Mouse (Mus musculus) spleen, adult 2 months (tissue): ENCODE data around the gene Ptgis. TPM values are rescaled to one million over a fixed set of nuclear protein-coding genes. Genes with fewer than 3 reads are reported as not detected.

ENCODE experiments used
- DNase-seq, 2 experiments: peaks; one replicate each; pipeline versions ENCODE4 v3.0.0 to v3.0.0-alpha.2; 2012 to 2021; ENCODE audit warnings: low spot score in 2 of 2, low read depth in 1 of 2
- H3K27ac ChIP-seq: fragments of 200-500 bp; 2 replicates; pipeline ENCODE4 v1.5.1; 2012; ENCODE audit warnings: low read length, inconsistent platforms; ENCODE audit not compliant: insufficient read depth
- H3K27me3 ChIP-seq: fragments of 200-500 bp; 2 replicates; pipeline ENCODE4 v1.6.1; 2012; ENCODE audit warnings: mild to moderate bottlenecking, moderate library complexity, low read length, inconsistent platforms; ENCODE audit not compliant: control insufficient read depth, insufficient read depth
- H3K36me3 ChIP-seq: fragments of 200-500 bp; 2 replicates; pipeline ENCODE4 v1.6.1; 2012; ENCODE audit warnings: mild to moderate bottlenecking, low read length, inconsistent platforms; ENCODE audit not compliant: control insufficient read depth, insufficient read depth
- H3K4me1 ChIP-seq: fragments of 200-500 bp; 2 replicates; pipeline ENCODE4 v1.6.1; 2011; ENCODE audit warnings: inconsistent platforms; ENCODE audit not compliant: control insufficient read depth, insufficient read depth, insufficient read length
- H3K4me3 ChIP-seq: fragments of 200-500 bp; 2 replicates; pipeline ENCODE4 v1.5.1; 2011; ENCODE audit warnings: mild to moderate bottlenecking, inconsistent platforms; ENCODE audit not compliant: insufficient read depth, insufficient read length; ENCODE audit errors: extremely low read depth
- CTCF ChIP-seq: fragments of 200-500 bp; IDR thresholded peaks from 2 replicates; pipeline ENCODE4 v1.5.1; 2011; ENCODE audit warnings: mild to moderate bottlenecking, inconsistent platforms; ENCODE audit not compliant: insufficient read depth, insufficient read length, insufficient replicate concordance; ENCODE audit errors: extremely low read depth
- POLR2A ChIP-seq: fragments of 200-500 bp; IDR thresholded peaks from 2 replicates; pipeline ENCODE4 v1.6.1; 2011; ENCODE audit warnings: low read depth, low read length, inconsistent platforms
- WGBS: fragments of 180-500 bp; shearing (Covaris S2); methylation state at CpG from one replicate; pipeline ENCODE4 v1.1.7; 2018; 5-methylcytosine and 5-hydroxymethylcytosine counted together
- polyA plus RNA-seq: library from polyadenylated mRNA; depleted of rRNA; stranded (reverse); fragments of >200 nt; gene quantifications from 2 replicates; pipeline ENCODE4 v1.2.3, GENCODE M21; 2012

Gene Ptgis
- polyA plus RNA-seq, 1 experiment: 6.4 TPM

DNA sequence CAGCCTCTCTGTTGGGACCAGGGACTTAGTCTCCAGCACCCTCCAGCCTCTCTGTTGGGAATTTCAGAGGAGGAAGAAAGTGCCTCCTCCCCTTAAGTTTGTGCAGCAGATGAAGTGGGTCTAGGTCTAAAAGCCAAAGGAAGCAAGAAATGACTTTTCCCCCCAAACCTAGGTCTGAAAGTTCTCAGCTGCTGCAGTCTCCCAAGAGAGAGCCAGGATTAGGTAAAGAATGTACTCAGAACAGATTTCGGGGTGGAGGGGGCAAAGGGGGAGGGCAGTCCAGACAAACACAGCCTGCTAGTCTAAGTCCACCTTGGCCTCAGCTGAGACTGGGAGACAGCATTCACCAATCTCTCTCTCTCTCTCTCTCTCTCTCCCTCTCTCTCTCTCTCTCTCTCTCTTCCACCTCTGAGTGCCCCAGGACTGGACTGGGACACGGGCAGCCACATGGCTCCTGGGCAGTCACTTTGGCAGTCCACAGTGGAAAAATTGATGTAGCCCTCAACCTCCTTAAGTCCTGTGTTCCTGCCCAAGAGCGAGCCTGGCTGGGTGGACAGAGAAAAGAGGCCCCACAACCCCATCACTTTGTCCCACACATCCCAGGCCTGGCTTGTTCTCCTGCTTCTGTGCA, 11.8 kb upstream of the Ptgis start:
- no peak overlapping the region for H3K27ac ChIP-seq

GRCm38 (mm10) chr2:167250736-167251337, 10.4 kb upstream of the Ptgis start:
- no peaks in the 10 kb centered on the region for H3K27me3 ChIP-seq
- 59% methylated on average over 7 of the region's 7 CpGs for WGBS
- no peak for DNase-seq
- H3K27ac ChIP-seq: no peak overlapping the region
- no peaks in the 10 kb centered on the region for H3K36me3 ChIP-seq
- no peaks in the 10 kb centered on the region for H3K4me1 ChIP-seq
- no peak for TF ChIP-seq POLR2A
- TF ChIP-seq CTCF: no peak
- H3K4me3 ChIP-seq: no peak overlapping the region

More for the DNA sequence above, 11.8 kb upstream of the Ptgis start:
- Histone ChIP-seq H3K27me3 (no peaks in the 10 kb centered on the region), H3K36me3 (no peaks in the 10 kb centered on the region), H3K4me3 (no peak overlapping the region), H3K4me1 (no peaks in the 10 kb centered on the region)
- no peak for TF ChIP-seq POLR2A
- no peak for TF ChIP-seq CTCF
- 83% methylated on average over 3 of the region's 3 CpGs for WGBS
- DNase-seq: no peak

DNA sequence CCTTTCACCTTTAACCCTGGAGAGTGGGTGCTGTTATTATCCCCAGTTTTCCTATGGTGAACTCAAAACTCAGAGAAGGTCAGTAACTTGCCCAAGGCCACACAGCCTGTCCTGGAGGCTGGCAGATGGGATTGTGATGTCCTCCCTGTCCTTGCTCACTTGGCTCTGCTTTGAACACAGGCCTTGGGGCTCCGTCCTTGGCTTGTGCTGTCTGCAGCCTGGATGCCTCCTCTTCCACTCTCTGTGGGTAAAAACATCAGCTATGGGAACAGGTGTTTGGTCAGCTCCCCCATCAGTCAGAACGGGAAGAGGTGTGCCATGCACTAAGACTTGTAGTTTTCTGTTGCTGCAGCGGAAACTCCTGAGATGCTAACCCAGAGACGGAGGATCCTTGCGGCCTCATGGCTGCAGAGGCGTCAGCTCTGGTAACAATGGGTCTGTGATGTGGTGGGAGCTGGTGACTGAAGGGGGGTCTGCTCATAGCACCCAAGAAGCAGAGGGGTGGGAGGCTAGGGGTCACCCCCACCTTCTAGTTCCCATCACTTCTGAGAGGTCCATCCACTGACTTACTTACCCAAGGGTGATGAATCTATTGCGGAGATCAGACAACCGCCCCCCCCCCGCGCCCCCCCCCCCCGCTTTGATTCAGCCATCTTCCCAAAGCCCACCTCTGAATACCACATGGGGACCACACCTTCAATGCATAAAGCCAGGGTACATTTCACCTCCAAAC, 9.8 kb upstream of the Ptgis start:
- DNase-seq: no peak
- no peak overlapping the region for H3K27ac ChIP-seq
- TF ChIP-seq CTCF: no peak
- TF ChIP-seq POLR2A: no peak
- no peaks in the 10 kb centered on the region for H3K4me1 ChIP-seq
- WGBS: 63% methylated on average over 11 of the region's 11 CpGs
- H3K27me3 ChIP-seq: no peaks in the 10 kb centered on the region
- H3K36me3 ChIP-seq: no peaks in the 10 kb centered on the region
- H3K4me3 ChIP-seq: no peak overlapping the region

DNA sequence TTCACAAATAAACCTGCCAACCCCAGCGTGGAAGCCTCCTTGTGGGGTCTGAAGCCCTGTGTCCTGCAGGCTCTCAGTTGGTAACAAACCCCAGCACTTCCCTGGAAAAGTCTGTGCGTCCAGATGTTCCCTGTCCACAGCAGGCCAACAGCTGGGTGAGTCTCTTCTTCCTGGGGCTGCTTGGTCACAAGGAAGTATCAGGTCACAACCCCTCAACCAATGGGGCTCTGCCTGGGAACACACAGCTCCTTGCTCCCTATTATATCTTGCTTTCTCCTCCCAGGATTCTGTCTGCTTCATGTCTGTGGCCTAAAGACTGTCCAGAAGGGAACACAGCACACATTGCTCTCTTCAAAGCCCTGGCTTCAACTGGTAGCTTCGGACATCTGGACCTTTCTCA, 9.2 kb upstream of the Ptgis start:
- no peak overlapping the region for H3K27ac ChIP-seq

GRCm38 (mm10) chr2:167247823-167248222, 7.4 kb upstream of the Ptgis start:
- TF ChIP-seq CTCF (no peak), POLR2A (no peak)
- no peak for DNase-seq
- H3K4me1 ChIP-seq: no peaks in the 10 kb centered on the region
- H3K4me3 ChIP-seq: no peak overlapping the region
- H3K36me3 ChIP-seq: no peaks in the 10 kb centered on the region
- H3K27ac ChIP-seq: no peak overlapping the region
- H3K27me3 ChIP-seq: no peaks in the 10 kb centered on the region
- WGBS: 66% methylated on average over 2 of the region's 2 CpGs

More for the DNA sequence above, 9.2 kb upstream of the Ptgis start:
- WGBS: 76% methylated on average over 3 of the region's 3 CpGs
- H3K27me3 ChIP-seq: no peaks in the 10 kb centered on the region
- no peaks in the 10 kb centered on the region for H3K36me3 ChIP-seq
- no peaks in the 10 kb centered on the region for H3K4me1 ChIP-seq
- H3K4me3 ChIP-seq: no peak overlapping the region
- TF ChIP-seq POLR2A (no peak), CTCF (no peak)
- DNase-seq: no peak

DNA sequence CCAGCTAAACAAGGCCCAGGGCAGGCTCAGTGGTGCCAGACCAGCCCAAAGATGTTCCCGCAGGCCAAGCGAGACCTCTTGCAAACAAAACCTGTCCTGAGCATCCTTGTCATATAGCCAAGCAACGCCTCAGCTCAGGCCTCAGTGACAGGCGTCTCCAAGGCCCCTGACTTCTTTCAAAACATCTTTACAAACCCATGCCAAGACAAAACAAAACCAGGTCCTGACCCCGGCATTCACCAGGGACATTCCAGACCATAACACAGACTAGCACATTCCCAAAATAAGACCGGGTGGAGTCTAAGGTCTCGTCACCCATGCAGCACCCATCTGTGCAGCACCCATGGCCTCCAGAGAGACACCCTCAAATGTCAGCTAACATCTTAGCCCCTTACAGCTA, 6.3 kb upstream of the Ptgis start:
- TF ChIP-seq CTCF: no peak
- TF ChIP-seq POLR2A: no peak
- H3K4me3 ChIP-seq: no peak overlapping the region
- no peaks in the 10 kb centered on the region for H3K36me3 ChIP-seq
- no peaks in the 10 kb centered on the region for H3K27me3 ChIP-seq
- no peaks in the 10 kb centered on the region for H3K4me1 ChIP-seq
- WGBS: 91% methylated on average over 7 of the region's 7 CpGs
- H3K27ac ChIP-seq: no peak overlapping the region
- no peak for DNase-seq
